Mouse (Mus musculus): ENCODE results near the gene Dvl1.

GRCm38 (mm10) chr4:155853421-155853820 is 6.2 kb downstream of the Dvl1 start:
- TF ChIP-seq CTCF (IDR thresholded peaks at IDR 0.05; ENCODE audit: low read depth), result no peak
- no peak for TF ChIP-seq EP300 (IDR thresholded peaks at IDR 0.05; ENCODE audit: low read depth)
